Comparison of ENCODE assay signal across 31 mouse cellular contexts in genomic region chr6:113602821-113603220, GRCm38 (mm10). TPM values are rescaled to one million over a fixed set of nuclear protein-coding genes. Genes with fewer than 3 reads are reported as not detected.
DNase-seq lines count a peak whose midpoint lies in the region; ATAC-seq and TF ChIP-seq lines count a peak whose summit lies in the region.
"Had no signal": no experiment of that assay in that cellular context is flagged by ENCODE, and none has a peak within 500 bp of the region (broad histone marks: within the 10 kb centered on the region; RNA-seq: fewer than 3 reads in every experiment).

No protein-coding gene starts in this region.

- H3K4me2 ChIP-seq in liver, embryonic 11.5 days = no peak overlapping the region
- H3K4me2 ChIP-seq in liver, embryonic 14.5 days (ENCODE audit: low read depth) = no peak overlapping the region
- H3K4me2 ChIP-seq: heart, embryonic 15.5 days; hindbrain, embryonic 12.5 days; lung, embryonic 14.5 days; midbrain, embryonic 12.5 days; neural tube, embryonic 13.5 days had no signal

- H3K4me1 ChIP-seq in liver, embryonic 11.5 days (replicated peaks; ENCODE audit: control insufficient read depth, insufficient read depth, low read length) = peaks cover 8% of the 10 kb centered on the region
- H3K4me1 ChIP-seq in liver, embryonic 14.5 days (replicated peaks; ENCODE audit: control insufficient read depth in 2 of 2, insufficient read depth in 2 of 2, low read length in 1 of 2) = peaks cover 8 to 19% of the 10 kb centered on the region in 2 experiments

- no peak for TF ChIP-seq CTCF in liver, embryonic 14.5 days (IDR thresholded peaks at IDR 0.05; ENCODE audit: low read depth)

- TF ChIP-seq EP300 in liver, embryonic 14.5 days (IDR thresholded peaks at IDR 0.05; ENCODE audit: low read depth) = no peak

- no peaks in the 10 kb centered on the region for H3K27me3 ChIP-seq in liver, embryonic 11.5 days (replicated peaks; ENCODE audit: control insufficient read depth, insufficient read depth, low read length)
- no peaks in the 10 kb centered on the region for H3K27me3 ChIP-seq in liver, embryonic 14.5 days (ENCODE audit: control insufficient read depth, insufficient read depth, low read length)
- H3K27me3 ChIP-seq: heart, embryonic 15.5 days; hindbrain, embryonic 12.5 days; midbrain, embryonic 12.5 days; neural tube, embryonic 13.5 days had no signal

- H3K36me3 ChIP-seq in liver, embryonic 11.5 days (ENCODE audit: control insufficient read depth, insufficient read depth, low read length) = no peaks in the 10 kb centered on the region; the same call in 1 of the 2 replicates
- no peaks in the 10 kb centered on the region; the same call in 1 of the 2 replicates for H3K36me3 ChIP-seq in liver, embryonic 14.5 days (replicated peaks; ENCODE audit: control insufficient read depth, insufficient read depth, low read depth)
- H3K36me3 ChIP-seq: heart, embryonic 15.5 days; hindbrain, embryonic 12.5 days; midbrain, embryonic 12.5 days; neural tube, embryonic 13.5 days had no signal

- no peak overlapping the region for H3K9ac ChIP-seq in liver, embryonic 11.5 days (ENCODE audit: low read depth, low read length)
- H3K9ac ChIP-seq in liver, embryonic 14.5 days (replicated peaks) = no peak overlapping the region
- H3K9ac ChIP-seq: forebrain, postnatal 0 days; heart, embryonic 15.5 days; hindbrain, embryonic 12.5 days; lung, embryonic 14.5 days; midbrain, embryonic 12.5 days; neural tube, embryonic 13.5 days had no signal

- 81% methylated on average over 6 of the region's 6 CpGs for WGBS in liver, embryonic 11.5 days
- WGBS in liver, embryonic 14.5 days (ENCODE audit: insufficient replicate concordance) = 72% methylated on average over 6 of the region's 6 CpGs

- no peak overlapping the region for H3K4me3 ChIP-seq in liver, embryonic 11.5 days (ENCODE audit: low read depth, low read length)
- H3K4me3 ChIP-seq in liver, embryonic 14.5 days (ENCODE audit: insufficient read depth in 1 of 2, low read depth in 2 of 2, low read length in 2 of 2) = no peak overlapping the region
- H3K4me3 ChIP-seq: erythroblast, embryonic 14.5 days; heart, embryonic 15.5 days; hindbrain, embryonic 12.5 days; midbrain, embryonic 12.5 days; neural tube, embryonic 13.5 days had no signal

- no peaks in the 10 kb centered on the region for H3K9me3 ChIP-seq in liver, embryonic 11.5 days (ENCODE audit: control insufficient read depth, low read length)
- H3K9me3 ChIP-seq in liver, embryonic 14.5 days (ENCODE audit: control insufficient read depth, low read length) = no peaks in the 10 kb centered on the region
- H3K9me3 ChIP-seq: heart, embryonic 15.5 days; hindbrain, embryonic 12.5 days; midbrain, embryonic 12.5 days; neural tube, embryonic 13.5 days had no signal

- ATAC-seq in liver, embryonic 11.5 days (replicated peaks; ENCODE audit: low FRiP score) = no peak
- no peak for ATAC-seq in liver, embryonic 14.5 days (ENCODE audit: insufficient read depth)
- ATAC-seq: forebrain, postnatal 0 days; hindbrain, postnatal 0 days; intestine, postnatal 0 days had no signal

- no peak overlapping the region for H3K27ac ChIP-seq in liver, embryonic 11.5 days (ENCODE audit: low read depth, low read length)
- H3K27ac ChIP-seq in liver, embryonic 14.5 days = no peak overlapping the region
- H3K27ac ChIP-seq: heart, embryonic 15.5 days; hindbrain, embryonic 12.5 days; hindbrain, postnatal 0 days; midbrain, embryonic 12.5 days; neural tube, embryonic 13.5 days had no signal

- DNase-seq in liver (peak; percentile 29), 3T3-L1 (ENCODE audit: low read depth, low spot score) (peak; percentile 53), R1 (ENCODE audit: low read depth, low spot score) (peak; percentile 79)
- no peak for DNase-seq in liver, embryonic 11.5 days (ENCODE audit: low spot score)
- DNase-seq in liver, embryonic 14.5 days (ENCODE audit: low read depth in 3 of 3, low spot score in 3 of 3) = peak in 2 of 3 experiments; percentile 11 to 30
- DNase-seq in layer of hippocampus, adult 9-10 months (ENCODE audit: low spot score) = no peak
- no peak for DNase-seq in frontal cortex, adult 2 months (ENCODE audit: extremely low spot score in 1 of 2, low spot score in 1 of 2)
- DNase-seq in heart, adult 9 months (ENCODE audit: low spot score in 2 of 2) = no peak
- DNase-seq: adrenal gland, postnatal 10 days; B cell, adult 2 months; cerebellum, adult 11 months; cerebellum, postnatal 10 days; forebrain, postnatal 0 days; gastrocnemius, postnatal 10 days; heart, postnatal 36 days; kidney, adult 9 months; kidney, postnatal 14 days; lung, embryonic 14.5 days; lung, postnatal 14 days; thymus, postnatal 25 days had no signal

RNA-seq across cellular contexts. Expression of gene Brk1, which starts 1.8 kb away (rescaled TPM):
- polyA plus RNA-seq in liver, embryonic 11.5 days (2014; fragmentation: Nextera tagmentation; extraction: Ambion mirVana) = 166 and 173 TPM in 2 replicates
- polyA plus RNA-seq in liver, embryonic 14.5 days (2012; rRNA removed) = 66.6 and 71.1 TPM in 2 replicates
- 86.4 and 88.8 TPM in 2 replicates for polyA plus RNA-seq in liver, embryonic 14.5 days (2014; fragmentation: Nextera tagmentation; extraction: Ambion mirVana)
- 371 and 428 TPM in 2 replicates for polyA plus RNA-seq in frontal cortex, adult 2 months (2012; rRNA removed)

RNA-seq across cellular contexts. Expression of gene Fancd2os, which starts 2.3 kb away (rescaled TPM):
- polyA plus RNA-seq in liver, embryonic 11.5 days (2014; fragmentation: Nextera tagmentation; extraction: Ambion mirVana) = 0.18 TPM in 2 replicates
- 0.03 and 0.04 TPM in 2 replicates for polyA plus RNA-seq in liver, embryonic 14.5 days (2012; rRNA removed)
- 0.14 TPM in 1 of 2 replicates, not detected in the other for polyA plus RNA-seq in liver, embryonic 14.5 days (2014; fragmentation: Nextera tagmentation; extraction: Ambion mirVana)
- polyA plus RNA-seq in frontal cortex, adult 2 months (2012; rRNA removed) = 0.18 TPM in 1 of 2 replicates, not detected in the other
- polyA plus RNA-seq: embryonic facial prominence, embryonic 14.5 days; erythroblast, embryonic 14.5 days; forebrain, embryonic 11.5 days; forebrain, postnatal 0 days; gonadal fat pad, adult 2 months; hindbrain, postnatal 0 days; intestine, postnatal 0 days; liver, adult 2 months; midbrain, embryonic 12.5 days had no signal

RNA-seq across cellular contexts. Expression of gene Vhl, which starts 20.9 kb away (rescaled TPM):
- polyA plus RNA-seq in liver, embryonic 11.5 days (2014; fragmentation: Nextera tagmentation; extraction: Ambion mirVana) = 24.8 and 29.5 TPM in 2 replicates
- polyA plus RNA-seq in liver, embryonic 14.5 days (2012; rRNA removed) = 3.9 and 5.0 TPM in 2 replicates
- 7.4 and 8.0 TPM in 2 replicates for polyA plus RNA-seq in liver, embryonic 14.5 days (2014; fragmentation: Nextera tagmentation; extraction: Ambion mirVana)
- 49.0 and 51.4 TPM in 2 replicates for polyA plus RNA-seq in frontal cortex, adult 2 months (2012; rRNA removed)

RNA-seq across cellular contexts. Expression of gene Irak2, which starts 35.4 kb away (rescaled TPM):
- polyA plus RNA-seq in liver, embryonic 11.5 days (2014; fragmentation: Nextera tagmentation; extraction: Ambion mirVana) = 14.1 and 14.8 TPM in 2 replicates
- polyA plus RNA-seq in liver, embryonic 14.5 days (2012; rRNA removed) = 19.1 and 27.0 TPM in 2 replicates
- 4.9 and 7.0 TPM in 2 replicates for polyA plus RNA-seq in liver, embryonic 14.5 days (2014; fragmentation: Nextera tagmentation; extraction: Ambion mirVana)
- polyA plus RNA-seq in frontal cortex, adult 2 months (2012; rRNA removed) = 31.3 and 34.9 TPM in 2 replicates

Comparison
In these comparisons a context has a peak if more than half of its experiments do, and no peak if none do; other contexts are left out.
1. DNase-seq: peak in liver (single experiment), 3T3-L1 (single experiment), R1 (single experiment) and liver, embryonic 14.5 days (2 of 3); none in liver, embryonic 11.5 days (single experiment), layer of hippocampus, adult 9-10 months (single experiment), frontal cortex, adult 2 months (0 of 2) and heart, adult 9 months (0 of 2).